Mouse (Mus musculus) liver, postnatal 0 days (tissue): ENCODE measurements around the gene Celsr3. TPM values are rescaled to one million over a fixed set of nuclear protein-coding genes. Genes with fewer than 3 reads are reported as not detected.

Experiments
- ATAC-seq: fragments of 200-750 bp; cut with Nextera tagmentation; 2 replicates; pipeline ENCODE4 v1.8.0; 2017; ENCODE audit warnings: mild to moderate bottlenecking, moderate library complexity
- DNase-seq: peaks from one replicate; pipeline ENCODE4 v3.0.0-alpha.2; 2016
- H3K27ac ChIP-seq: fragments of 300-500 bp; sonication (generic); 2 replicates; pipeline ENCODE4 v1.5.1; 2014; ENCODE audit warnings: antibody characterized with exemption, moderate library complexity, mild to moderate bottlenecking, low read depth
- H3K27me3 ChIP-seq: fragments of 300-500 bp; sonication (generic); 2 replicates; pipeline ENCODE4 v1.6.1; 2014; ENCODE audit warnings: low read length, control low read depth, mixed read lengths; ENCODE audit not compliant: insufficient read depth
- H3K36me3 ChIP-seq: fragments of 300-500 bp; sonication (generic); replicated peaks from 2 replicates; pipeline ENCODE4 v1.6.1; 2014; ENCODE audit warnings: mild to moderate bottlenecking, control low read depth, low read length, moderate library complexity, mixed read lengths; ENCODE audit not compliant: insufficient read depth
- H3K4me1 ChIP-seq: fragments of 300-500 bp; sonication (generic); 2 replicates; pipeline ENCODE4 v1.6.1; 2014; ENCODE audit warnings: antibody characterized with exemption, mild to moderate bottlenecking, control low read depth; ENCODE audit not compliant: insufficient read depth
- H3K4me2 ChIP-seq: fragments of 300-500 bp; sonication (generic); 2 replicates; pipeline ENCODE4 v1.6.1; 2014; ENCODE audit warnings: low read depth, mild to moderate bottlenecking, low read length, moderate library complexity, mixed read lengths
- H3K4me3 ChIP-seq: fragments of 300-500 bp; sonication (generic); 2 replicates; pipeline ENCODE4 v1.5.1; 2014; ENCODE audit warnings: low read depth, low read length
- H3K9ac ChIP-seq: fragments of 300-500 bp; sonication (generic); replicated peaks from 2 replicates; pipeline ENCODE4 v1.6.1; 2014; ENCODE audit warnings: mild to moderate bottlenecking, moderate library complexity
- H3K9me3 ChIP-seq: fragments of 300-500 bp; sonication (generic); 2 replicates; pipeline ENCODE4 v1.6.1; 2016; ENCODE audit warnings: mild to moderate bottlenecking, control low read depth, low read length, mixed read lengths
- CTCF ChIP-seq: sonication (generic); IDR thresholded peaks from 2 replicates; pipeline ENCODE4 v1.5.1; 2016; ENCODE audit warnings: antibody characterized with exemption, low read depth
- EP300 ChIP-seq: IDR thresholded peaks from 2 replicates; pipeline ENCODE4 v1.6.1; 2016; ENCODE audit warnings: antibody characterized with exemption, low read depth, mild to moderate bottlenecking
- WGBS: fragments of 180-500 bp; shearing (Covaris S2); extraction: QIAGEN DNeasy Blood & Tissue Kit; methylation state at CpG from one replicate; pipeline ENCODE4 v1.1.7; 2014; ENCODE audit not compliant: insufficient replicate concordance; 5-methylcytosine and 5-hydroxymethylcytosine counted together
- polyA plus RNA-seq: library from polyadenylated mRNA; unstranded; fragments of >200 nt; fragmentation: Nextera tagmentation; extraction: Ambion mirVana; gene quantifications from 2 replicates; pipeline ENCODE4 v1.2.1, GENCODE M21; 2015

Gene Celsr3
- polyA plus RNA-seq, 1 experiment from 2014 or later, result 0.23 TPM

DNA sequence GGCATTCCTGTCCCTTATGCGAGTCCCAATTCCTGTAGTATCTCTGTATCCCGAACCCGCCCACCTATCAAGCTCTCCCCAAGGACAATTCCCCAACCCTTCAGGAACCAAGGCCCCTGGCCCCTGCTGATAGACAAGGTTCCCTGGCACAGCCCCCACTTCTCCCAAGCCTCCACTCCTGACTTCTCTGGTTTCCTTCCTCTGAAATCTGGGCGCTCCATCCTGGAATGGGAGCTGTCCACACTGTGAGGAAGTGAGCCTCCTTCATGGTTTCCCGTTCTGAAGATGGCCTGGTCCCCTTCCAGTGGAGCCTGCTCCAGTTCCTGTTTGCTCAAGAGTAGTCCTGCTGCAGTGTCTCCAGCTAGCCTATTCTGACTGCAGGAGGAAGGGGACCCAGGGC is 16.9 kb upstream of the Celsr3 start:
- no peak for DNase-seq

DNA sequence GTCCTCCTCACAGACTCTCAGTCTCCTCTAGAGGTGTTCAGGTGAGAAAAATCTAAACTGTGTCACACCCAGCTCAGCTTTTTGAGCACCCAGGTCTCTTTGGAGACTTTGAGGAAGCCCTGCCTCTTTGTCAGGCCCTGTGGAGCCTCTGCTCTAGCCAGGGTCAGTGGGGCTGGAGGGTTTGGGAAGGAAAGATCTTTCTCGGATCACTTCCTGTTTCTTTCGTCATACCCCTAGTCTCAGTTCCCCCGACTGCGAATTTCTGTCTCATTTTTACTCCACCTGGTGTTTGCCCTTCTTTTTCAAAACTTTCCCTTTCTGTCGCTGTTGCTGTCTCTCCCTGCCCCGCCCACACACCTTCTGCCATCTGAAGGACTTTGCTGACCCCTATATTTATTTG is 16.4 kb upstream of the Celsr3 start:
- H3K27ac ChIP-seq, result peak overlapping the region; percentile 53; the same call in 1 of the 2 replicates
- H3K4me3 ChIP-seq, result no peak overlapping the region
- H3K9ac ChIP-seq, result no peak overlapping the region
- peaks cover 36% of the 10 kb centered on the region for H3K4me1 ChIP-seq
- no peak for DNase-seq
- H3K36me3 ChIP-seq, result peaks cover 43% of the 10 kb centered on the region
- no peak for TF ChIP-seq EP300
- TF ChIP-seq CTCF, result no peak
- no peak for ATAC-seq
- H3K9me3 ChIP-seq, result no peaks in the 10 kb centered on the region
- WGBS, result 33% methylated on average over 6 of the region's 6 CpGs
- H3K4me2 ChIP-seq, result peak overlapping the region; percentile 81
- H3K27me3 ChIP-seq, result no peaks in the 10 kb centered on the region

More for the DNA sequence above, 16.9 kb upstream of the Celsr3 start:
- Histone ChIP-seq H3K9ac (no peak overlapping the region), H3K9me3 (no peaks in the 10 kb centered on the region), H3K27me3 (no peaks in the 10 kb centered on the region), H3K27ac (peak overlapping the region; percentile 53), H3K4me2 (peak overlapping the region; percentile 81), H3K36me3 (peaks cover 43% of the 10 kb centered on the region), H3K4me1 (peaks cover 36% of the 10 kb centered on the region), H3K4me3 (peak overlapping the region; percentile 52; the same call in 1 of the 2 replicates)
- WGBS, result 44% methylated on average over 5 of the region's 5 CpGs
- TF ChIP-seq CTCF (no peak), EP300 (no peak)
- ATAC-seq, result no peak

DNA sequence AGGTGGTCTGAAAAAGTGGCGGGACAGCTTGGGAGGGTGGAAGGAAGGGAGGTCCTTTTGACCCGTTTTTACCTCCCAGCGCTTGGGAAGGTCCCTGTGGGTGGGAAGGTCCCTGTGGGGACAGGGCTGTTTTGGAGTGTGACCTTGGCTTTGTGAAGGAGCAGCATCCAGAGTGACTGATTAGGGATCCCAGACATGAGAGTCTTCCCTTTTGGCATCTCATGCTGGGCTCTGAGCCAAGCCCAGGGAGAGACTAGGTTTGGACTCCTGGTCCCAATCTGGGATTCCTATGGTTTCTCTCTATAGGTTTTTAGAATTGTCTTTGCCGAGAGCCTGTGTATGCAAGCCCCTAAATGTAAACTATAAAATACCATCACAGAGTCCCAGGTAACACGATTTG is 15.6 kb upstream of the Celsr3 start:
- Histone ChIP-seq H3K4me1 (peaks cover 32% of the 10 kb centered on the region), H3K36me3 (peaks cover 43% of the 10 kb centered on the region), H3K9ac (no peak overlapping the region), H3K9me3 (no peaks in the 10 kb centered on the region), H3K4me2 (no peak overlapping the region), H3K4me3 (no peak overlapping the region), H3K27me3 (no peaks in the 10 kb centered on the region), H3K27ac (no peak overlapping the region)
- DNase-seq (no peak), ATAC-seq (no peak)
- 77% methylated on average over 5 of the region's 5 CpGs for WGBS
- TF ChIP-seq EP300 (no peak), CTCF (no peak)

DNA sequence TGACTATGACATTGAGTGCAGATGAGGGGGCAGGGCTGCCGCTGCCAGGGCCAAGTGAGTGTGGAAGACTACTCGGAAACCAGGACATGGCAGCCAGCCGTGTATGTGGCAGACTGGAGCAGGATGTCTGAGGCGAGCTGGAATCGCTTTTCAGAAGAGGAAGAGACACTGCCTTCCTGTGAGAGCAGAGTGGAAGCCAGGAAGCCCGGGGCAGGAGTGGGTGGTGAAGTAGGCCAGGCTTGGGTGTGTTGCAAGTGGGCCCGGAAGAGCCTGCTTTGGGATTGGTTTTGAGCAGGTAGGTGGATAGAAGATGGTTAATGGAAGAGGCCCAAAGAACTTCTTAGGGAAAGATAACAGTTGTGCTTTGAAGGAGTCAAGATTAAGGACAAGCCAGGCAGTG is 10.6 kb upstream of the Celsr3 start:
- peaks cover 28% of the 10 kb centered on the region for H3K36me3 ChIP-seq
- H3K4me2 ChIP-seq, result no peak overlapping the region
- 74% methylated on average over 7 of the region's 7 CpGs for WGBS
- DNase-seq, result no peak
- H3K27ac ChIP-seq, result no peak overlapping the region
- no peak for ATAC-seq
- no peak overlapping the region for H3K9ac ChIP-seq
- H3K4me1 ChIP-seq, result no peaks in the 10 kb centered on the region
- H3K27me3 ChIP-seq, result no peaks in the 10 kb centered on the region
- H3K4me3 ChIP-seq, result no peak overlapping the region
- no peaks in the 10 kb centered on the region for H3K9me3 ChIP-seq
- no peak for TF ChIP-seq EP300
- TF ChIP-seq CTCF, result no peak

DNA sequence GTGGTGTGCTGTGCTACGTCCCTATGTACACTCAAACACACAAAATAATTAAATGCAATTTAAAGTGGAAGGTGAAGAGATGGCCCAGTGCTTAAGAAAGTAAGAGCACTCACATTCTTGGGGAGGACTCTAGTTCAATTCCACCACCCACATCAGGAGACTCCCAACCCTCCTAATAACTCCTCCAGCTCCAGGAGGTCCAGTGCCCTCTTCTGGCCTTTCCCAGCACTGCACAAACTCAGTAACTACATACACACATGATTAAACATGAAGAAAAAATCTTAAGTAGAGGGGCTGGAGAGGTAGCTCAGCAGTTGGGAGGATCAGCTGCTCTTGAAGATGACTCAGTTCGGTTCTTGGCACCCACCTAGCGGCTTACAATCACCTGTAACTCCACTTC is 6.6 kb upstream of the Celsr3 start:
- Histone ChIP-seq H3K4me3 (no peak overlapping the region), H3K9me3 (no peaks in the 10 kb centered on the region)
- DNase-seq, result peak; percentile 69

DNA sequence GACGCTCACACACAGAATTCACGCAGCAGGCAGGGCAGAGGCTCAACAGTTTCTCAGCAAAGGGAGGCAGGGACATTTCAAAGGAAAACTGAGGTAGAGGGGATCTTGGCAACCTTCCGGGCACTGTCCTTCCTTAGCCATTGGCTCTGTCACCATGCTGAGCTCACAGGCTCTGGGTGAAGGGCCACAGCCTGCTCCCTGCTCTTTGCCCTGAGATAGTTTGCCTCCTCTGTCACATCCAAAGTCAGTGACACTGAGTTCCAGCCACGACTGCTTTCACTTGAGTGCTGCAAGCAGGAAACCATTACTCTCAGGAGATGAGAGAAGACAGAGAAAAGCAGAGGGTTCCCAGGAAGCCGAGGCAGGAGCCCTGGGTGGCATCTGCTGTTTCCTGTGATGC is 6.0 kb upstream of the Celsr3 start:
- no peak for DNase-seq

More for the DNA sequence above, 6.6 kb upstream of the Celsr3 start:
- TF ChIP-seq EP300 (no peak), CTCF (peak; percentile 81)
- 56% methylated on average over 3 of the region's 3 CpGs for WGBS
- H3K9ac ChIP-seq, result no peak overlapping the region
- H3K4me1 ChIP-seq, result no peaks in the 10 kb centered on the region
- H3K27ac ChIP-seq, result no peak overlapping the region
- peaks cover 14% of the 10 kb centered on the region for H3K27me3 ChIP-seq
- H3K36me3 ChIP-seq, result peaks cover 14% of the 10 kb centered on the region
- no peak overlapping the region for H3K4me2 ChIP-seq
- peak; percentile 45 for ATAC-seq

More for the DNA sequence above, 6.0 kb upstream of the Celsr3 start:
- TF ChIP-seq EP300 (no peak), CTCF (no peak)
- H3K27me3 ChIP-seq, result peaks cover 20% of the 10 kb centered on the region
- no peaks in the 10 kb centered on the region for H3K4me1 ChIP-seq
- H3K27ac ChIP-seq, result no peak overlapping the region
- no peaks in the 10 kb centered on the region for H3K9me3 ChIP-seq
- H3K4me3 ChIP-seq, result no peak overlapping the region
- WGBS, result 52% methylated on average over 5 of the region's 5 CpGs
- no peak overlapping the region for H3K9ac ChIP-seq
- no peak overlapping the region for H3K4me2 ChIP-seq
- H3K36me3 ChIP-seq, result peaks cover 9% of the 10 kb centered on the region; the same call in 1 of the 2 replicates
- no peak for ATAC-seq
